ENCODE assay signal across 14 mouse cellular contexts in the genomic region with DNA sequence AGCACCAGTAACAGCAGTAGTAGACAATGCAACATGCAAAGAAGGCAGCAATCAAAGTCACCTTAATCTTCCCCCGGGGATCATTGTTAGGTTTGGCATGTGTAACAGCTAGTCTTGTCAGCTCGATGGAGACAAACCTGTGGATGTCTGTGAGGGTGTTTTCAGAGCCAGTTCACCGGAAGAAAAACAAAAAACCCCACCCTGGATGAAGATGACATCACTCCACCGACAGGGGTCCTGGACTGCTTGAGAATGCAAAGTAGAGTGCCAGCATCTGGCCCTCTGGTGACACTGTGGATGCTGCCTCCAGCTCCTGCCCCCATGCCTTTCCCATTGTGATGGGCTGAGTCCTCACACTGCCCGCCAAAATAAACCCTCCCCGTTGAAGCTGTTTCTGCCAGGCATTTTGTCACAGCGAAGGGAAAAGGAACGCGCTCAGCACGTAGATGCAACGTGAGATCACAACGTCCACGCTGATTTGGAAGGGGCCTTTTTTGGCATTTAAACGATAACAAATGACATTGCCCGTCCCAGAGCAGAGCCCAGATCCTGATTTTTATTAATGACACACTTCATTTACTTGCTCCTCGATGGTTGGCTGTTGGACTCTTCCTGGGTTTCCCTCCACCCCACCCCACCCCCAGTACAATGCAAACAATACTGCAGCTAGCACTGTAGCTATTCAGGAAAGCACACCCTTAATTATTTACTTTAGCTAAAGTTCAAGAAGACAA.
DNase-seq lines count a peak whose midpoint lies in the region; ATAC-seq and TF ChIP-seq lines count a peak whose summit lies in the region.
"Had no signal": no experiment of that assay in that cellular context is flagged by ENCODE, and none has a peak within 500 bp of the region (broad histone marks: within the 10 kb centered on the region; RNA-seq: fewer than 3 reads in every experiment).

No protein-coding gene starts in this region.

- H3K36me3 ChIP-seq in limb, embryonic 15.5 days, result no peaks in the 10 kb centered on the region
- no peaks in the 10 kb centered on the region for H3K36me3 ChIP-seq in stomach, embryonic 15.5 days
- H3K36me3 ChIP-seq: neural tube, embryonic 12.5 days had no signal

- peak; percentile 12 to 23 for DNase-seq in cerebellum, postnatal 10 days
- no peak for DNase-seq in cerebellum, adult 11 months
- DNase-seq in layer of hippocampus, adult 2 months (ENCODE audit: low spot score in 2 of 2), result no peak
- DNase-seq in layer of hippocampus, postnatal 36 days, result no peak
- DNase-seq in cerebellum, postnatal 14 days, result no peak
- no peak for DNase-seq in gastrocnemius, adult 18-20 months (ENCODE audit: low spot score)
- DNase-seq: adrenal gland, adult 8-10 months; midbrain, embryonic 14.5 days; thymus, adult 18-20 months had no signal

- H3K4me2 ChIP-seq in limb, embryonic 15.5 days, result no peak overlapping the region
- H3K4me2 ChIP-seq in stomach, embryonic 15.5 days, result no peak overlapping the region; the same call in 1 of the 2 replicates
- H3K4me2 ChIP-seq: neural tube, embryonic 12.5 days had no signal

- H3K4me1 ChIP-seq in limb, embryonic 15.5 days, result peaks cover 77% of the 10 kb centered on the region
- peaks cover 37% of the 10 kb centered on the region for H3K4me1 ChIP-seq in stomach, embryonic 15.5 days

- H3K9ac ChIP-seq in limb, embryonic 15.5 days, result no peak overlapping the region
- H3K9ac ChIP-seq in stomach, embryonic 15.5 days, result no peak overlapping the region
- H3K9ac ChIP-seq: liver, embryonic 14.5 days; neural tube, embryonic 12.5 days had no signal

- WGBS in limb, embryonic 15.5 days, result 55% methylated on average over 16 of the region's 16 CpGs
- WGBS in stomach, embryonic 15.5 days, result 47% methylated on average over 16 of the region's 16 CpGs

- no peak for ATAC-seq in limb, embryonic 15.5 days (ENCODE audit: insufficient number of reproducible peaks, low FRiP score, low TSS enrichment, low read depth)
- no peak for ATAC-seq in stomach, embryonic 15.5 days (ENCODE audit: insufficient read depth, low FRiP score, low read depth)
- ATAC-seq: intestine, postnatal 0 days had no signal

- H3K27ac ChIP-seq in layer of hippocampus, adult 2 months, result no peak overlapping the region
- peak overlapping the region; percentile 68 for H3K27ac ChIP-seq in limb, embryonic 15.5 days
- peak overlapping the region; percentile 74; the same call in 1 of the 2 replicates for H3K27ac ChIP-seq in stomach, embryonic 15.5 days
- H3K27ac ChIP-seq: liver, embryonic 14.5 days; neural tube, embryonic 12.5 days had no signal

- H3K9me3 ChIP-seq in limb, embryonic 15.5 days, result no peaks in the 10 kb centered on the region
- H3K9me3 ChIP-seq in stomach, embryonic 15.5 days, result no peaks in the 10 kb centered on the region
- H3K9me3 ChIP-seq: neural tube, embryonic 12.5 days had no signal

- no peaks in the 10 kb centered on the region for H3K27me3 ChIP-seq in limb, embryonic 15.5 days
- no peaks in the 10 kb centered on the region for H3K27me3 ChIP-seq in stomach, embryonic 15.5 days (replicated peaks)
- H3K27me3 ChIP-seq: neural tube, embryonic 12.5 days had no signal

- peak; percentile 34 for TF ChIP-seq CTCF in layer of hippocampus, adult 2 months (conservative IDR thresholded peaks at IDR 0.05)

- H3K4me3 ChIP-seq in layer of hippocampus, adult 2 months, result no peak overlapping the region
- no peak overlapping the region for H3K4me3 ChIP-seq in limb, embryonic 15.5 days
- H3K4me3 ChIP-seq in stomach, embryonic 15.5 days (replicated peaks), result no peak overlapping the region
- H3K4me3 ChIP-seq: neural tube, embryonic 12.5 days had no signal

Comparison
In these comparisons a context has a peak if more than half of its experiments do, and no peak if none do; other contexts are left out.
1. DNase-seq: peak in cerebellum, postnatal 10 days (2 of 2); none in cerebellum, adult 11 months (single experiment), layer of hippocampus, adult 2 months (0 of 2), layer of hippocampus, postnatal 36 days (0 of 2), cerebellum, postnatal 14 days (0 of 2) and gastrocnemius, adult 18-20 months (single experiment).